ENCODE assay signal across 9 mouse cellular contexts in genomic region chr15:12550376-12550775, GRCm38 (mm10).
DNase-seq lines count a peak whose midpoint lies in the region; ATAC-seq and TF ChIP-seq lines count a peak whose summit lies in the region.
"Had no signal": no experiment of that assay in that cellular context is flagged by ENCODE, and none has a peak within 500 bp of the region (broad histone marks: within the 10 kb centered on the region; RNA-seq: fewer than 3 reads in every experiment).

No protein-coding gene starts in this region.

- 18% methylated on average over 9 of the region's 9 CpGs for WGBS in embryonic facial prominence, embryonic 14.5 days
- WGBS in intestine, postnatal 0 days = 56% methylated on average over 9 of the region's 9 CpGs

- peak; percentile 55 to 58 for DNase-seq in heart, adult 18-20 months
- no peak for DNase-seq in heart, postnatal 25 days (ENCODE audit: low spot score)
- peak; percentile 71 for DNase-seq in embryonic facial prominence, embryonic 14.5 days (ENCODE audit: low spot score)
- peak; percentile 27 for DNase-seq in lung, postnatal 10 days
- DNase-seq in left cerebral cortex, postnatal 10 days (ENCODE audit: extremely low spot score in 1 of 2, low spot score in 2 of 2) = no peak
- no peak for DNase-seq in cerebellum, postnatal 36 days
- DNase-seq in spleen, adult 18-20 months = no peak

- intact Hi-C loops in heart, postnatal 25 days (cut with DNase I) = no loop called here
- intact Hi-C loops in left cerebral cortex, postnatal 10 days (cut with DNase I) = no loop called here

- H3K27ac ChIP-seq in embryonic facial prominence, embryonic 14.5 days (replicated peaks; ENCODE audit: low read depth, low read length) = peak overlapping the region; percentile 72
- no peak overlapping the region for H3K27ac ChIP-seq in intestine, postnatal 0 days (ENCODE audit: low read depth, low read length)

- no peaks in the 10 kb centered on the region for H3K36me3 ChIP-seq in embryonic facial prominence, embryonic 14.5 days (ENCODE audit: control insufficient read depth, insufficient read depth, low read length)
- H3K36me3 ChIP-seq in intestine, postnatal 0 days (ENCODE audit: control insufficient read depth, insufficient read depth) = no peaks in the 10 kb centered on the region

- H3K4me1 ChIP-seq in embryonic facial prominence, embryonic 14.5 days (ENCODE audit: control insufficient read depth, insufficient read depth, low read length) = peaks cover 21% of the 10 kb centered on the region
- no peaks in the 10 kb centered on the region for H3K4me1 ChIP-seq in intestine, postnatal 0 days (replicated peaks; ENCODE audit: control insufficient read depth, insufficient read depth, low read length)

- H3K9ac ChIP-seq in embryonic facial prominence, embryonic 14.5 days (ENCODE audit: low read depth, low read length) = no peak overlapping the region
- no peak overlapping the region for H3K9ac ChIP-seq in intestine, postnatal 0 days (ENCODE audit: low read depth, low read length)

- no peak for TF ChIP-seq CTCF in intestine, postnatal 0 days (IDR thresholded peaks at IDR 0.05; ENCODE audit: low read depth)

- H3K4me2 ChIP-seq in embryonic facial prominence, embryonic 14.5 days (ENCODE audit: low read depth, low read length) = peak overlapping the region; percentile 89
- peak overlapping the region; percentile 90; the same call in 1 of the 2 replicates for H3K4me2 ChIP-seq in intestine, postnatal 0 days (replicated peaks; ENCODE audit: low read depth)

- H3K4me3 ChIP-seq in embryonic facial prominence, embryonic 14.5 days (ENCODE audit: low read depth, low read length) = peak overlapping the region; percentile 48; the same call in 1 of the 2 replicates
- H3K4me3 ChIP-seq in intestine, postnatal 0 days (ENCODE audit: low read depth, low read length) = no peak overlapping the region

- H3K27me3 ChIP-seq in embryonic facial prominence, embryonic 14.5 days (replicated peaks; ENCODE audit: control insufficient read depth, insufficient read depth, low read length) = no peaks in the 10 kb centered on the region
- H3K27me3 ChIP-seq in intestine, postnatal 0 days (replicated peaks; ENCODE audit: control insufficient read depth, insufficient read depth, low read length) = no peaks in the 10 kb centered on the region
- H3K27me3 ChIP-seq: CH12.LX had no signal

- peak; percentile 64 for ATAC-seq in embryonic facial prominence, embryonic 14.5 days (ENCODE audit: low read depth)
- no peak for ATAC-seq in intestine, postnatal 0 days

- H3K9me3 ChIP-seq in embryonic facial prominence, embryonic 14.5 days (ENCODE audit: control insufficient read depth, low read length) = no peaks in the 10 kb centered on the region
- H3K9me3 ChIP-seq in intestine, postnatal 0 days (ENCODE audit: control insufficient read depth) = no peaks in the 10 kb centered on the region

Comparison
In these comparisons a context has a peak if more than half of its experiments do, and no peak if none do; other contexts are left out.
1. DNase-seq: peak in heart, adult 18-20 months (2 of 2), embryonic facial prominence, embryonic 14.5 days (single experiment) and lung, postnatal 10 days (single experiment); none in heart, postnatal 25 days (single experiment), left cerebral cortex, postnatal 10 days (0 of 2), cerebellum, postnatal 36 days (0 of 2) and spleen, adult 18-20 months (0 of 2).